23 mouse cellular contexts compared by ENCODE assay signal in the genomic region with DNA sequence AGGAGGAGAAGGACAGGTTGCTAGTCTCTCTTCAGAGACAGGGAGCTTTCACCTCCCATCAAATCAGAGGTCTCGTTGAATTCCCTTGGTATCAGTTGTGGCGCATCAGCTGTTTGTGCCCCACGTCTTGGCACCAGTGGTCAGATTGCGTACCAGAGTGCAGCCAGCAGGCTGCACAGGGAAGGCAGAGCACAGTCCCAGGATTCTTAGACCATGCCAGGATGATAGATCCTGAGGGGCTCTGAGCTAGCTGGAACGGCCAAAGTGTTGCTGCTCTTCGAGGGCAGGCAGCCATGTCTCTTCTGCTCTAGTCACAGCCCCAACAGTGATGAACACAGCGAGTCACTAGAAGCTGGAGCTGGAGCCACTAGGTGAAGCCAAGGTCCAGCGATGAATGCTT.
"Had no signal": no experiment of that assay in that cellular context is flagged by ENCODE, and none has a peak within 500 bp of the region (broad histone marks: within the 10 kb centered on the region; RNA-seq: fewer than 3 reads in every experiment).

No protein-coding gene starts in this region.

- H3K4me3 ChIP-seq: gastrocnemius, adult 2 months; heart, embryonic 10.5 days; heart, embryonic 12.5 days; hindbrain, embryonic 10.5 days; hindbrain, embryonic 13.5 days; hindbrain, embryonic 15.5 days; intestine, embryonic 15.5 days; layer of hippocampus, adult 2 months; limb, embryonic 10.5 days; limb, embryonic 12.5 days; liver, embryonic 13.5 days; liver, embryonic 15.5 days had no signal

- DNase-seq: gastrocnemius, adult 2 months; gastrocnemius, postnatal 10 days; gastrocnemius, postnatal 25 days; heart, adult 18-20 months; heart, postnatal 10 days; heart, postnatal 4 days; kidney, adult 18-20 months; kidney, adult 8-10 months; kidney, postnatal 10 days; kidney, postnatal 25 days; kidney, postnatal 4 days; liver; liver, embryonic 13.5 days had no signal

- H3K27ac ChIP-seq: gastrocnemius, adult 2 months; heart, embryonic 10.5 days; hindbrain, embryonic 10.5 days; hindbrain, embryonic 13.5 days; hindbrain, embryonic 15.5 days; intestine, embryonic 15.5 days; layer of hippocampus, adult 2 months; limb, embryonic 10.5 days; limb, embryonic 12.5 days; liver, embryonic 13.5 days; liver, embryonic 15.5 days had no signal
